Mouse (Mus musculus) Patski (cell line): Measurements from ENCODE around the gene Tctex1d2. TPM values are rescaled to one million over a fixed set of nuclear protein-coding genes. Genes with fewer than 3 reads are reported as not detected.
A peak's percentile ranks its signal among the peaks of the same experiment; 100 is the strongest.

Source experiments
- ATAC-seq: fragments of 100-300 bp; one replicate; pipeline ENCODE4 v1.8.0; 2021
- CTCF ChIA-PET: fragments of 350-600 bp; sonication (Branson Sonifier 250); formaldehyde crosslinking; loops from one replicate; lab custom pipeline; 2022; ENCODE audit warnings: inconsistent platforms; lab: Charles Lee
- POLR2A ChIA-PET: fragments of 350-600 bp; sonication (Branson Sonifier 250); formaldehyde crosslinking; loops from one replicate; lab custom pipeline; 2022; ENCODE audit warnings: antibody characterized with exemption, inconsistent platforms; lab: Charles Lee
- DNase-seq: peaks from one replicate; pipeline ENCODE4 v3.0.0-alpha.2; 2011; ENCODE audit warnings: low read depth, low spot score
- H3K27me3 ChIP-seq: fragments of 371-371 bp; one replicate; pipeline ENCODE4 v1.5.1; 2021
- CTCF ChIP-seq: fragments of 100-300 bp; IDR thresholded peaks from one replicate; pipeline ENCODE4 v1.5.1; 2021
- in situ Hi-C: fragments of 300-500 bp; cut with MboI; formaldehyde crosslinking; loops from 3 replicates; pipeline ENCODE4 v1.11.1; 2018; ENCODE audit warnings: low pct_unique_long_range_greater_than_20kb, mixed read lengths
- polyA plus RNA-seq: library from polyadenylated mRNA; unstranded; gene quantifications from one replicate; pipeline ENCODE4 v1.2.3, GENCODE M21; 2021

Gene Tctex1d2
- polyA plus RNA-seq, result 54.5 TPM

DNA sequence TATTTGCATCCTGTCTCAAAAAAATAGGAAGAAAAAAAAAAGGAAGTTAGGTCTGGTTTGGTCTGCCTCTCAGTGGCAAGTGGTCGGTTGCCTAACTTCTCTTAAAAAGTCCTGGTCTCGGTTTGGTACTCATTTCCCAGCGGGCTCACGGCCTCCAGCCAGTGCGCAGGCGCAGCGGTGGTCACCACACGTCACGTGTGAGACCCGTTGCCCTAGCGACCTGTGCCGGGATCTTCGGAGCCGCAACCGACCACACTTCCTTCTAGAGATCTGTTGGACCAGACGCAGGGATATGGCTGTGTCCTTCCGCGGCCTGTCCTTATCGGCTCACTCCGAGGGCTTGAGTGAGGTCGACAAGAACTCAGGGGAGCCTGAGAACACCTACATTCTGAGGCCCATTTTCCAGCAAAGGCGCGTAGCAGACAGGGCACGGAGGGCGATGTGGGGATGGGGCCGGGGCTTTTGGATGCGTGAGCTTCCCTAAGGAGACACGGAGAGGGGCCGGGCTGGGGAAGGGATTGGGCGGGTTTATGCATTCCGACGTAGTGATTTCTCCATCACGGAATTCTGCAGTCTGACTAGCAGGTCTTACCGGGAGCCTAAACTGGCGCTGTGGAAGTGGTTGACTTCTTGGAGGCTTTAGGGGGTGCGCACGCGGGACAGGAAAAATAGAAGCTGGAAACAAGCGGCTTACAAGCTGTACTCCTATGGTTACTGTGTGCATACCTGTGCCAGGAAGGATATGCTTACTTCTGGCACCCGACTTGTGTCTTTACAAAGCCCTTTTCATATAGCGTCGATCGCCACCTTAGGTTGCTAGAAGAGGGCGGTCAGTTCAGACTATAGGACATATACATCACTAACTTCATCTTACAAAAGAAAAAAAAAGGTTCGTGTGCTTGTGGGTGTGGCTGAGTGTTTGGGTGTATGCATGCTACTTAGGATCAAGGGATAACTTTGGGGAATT, at the start of gene Tctex1d2:
Tctex1d2 (plus strand) TSS at position 186 of the 967 bp plus-strand sequence.
- ATAC-seq, result peak; percentile 79
- peak; percentile 82 for DNase-seq
- TF ChIP-seq CTCF, result no peak
- H3K27me3 ChIP-seq, result no peaks in the 10 kb centered on the region
- CTCF ChIA-PET, result interaction anchor here (1.0 to 1.7 kb wide), 2 partner anchors 10 to 177 kb away, joined by 3 to 4 read pairs; partner anchors contain the start of gene Pcyt1a
- in situ Hi-C loops, result no loop called here
- POLR2A ChIA-PET, result interaction anchor here (0.7 to 2.0 kb wide), 3 partner anchors 9 to 116 kb away, joined by 3 to 6 read pairs (median 4); no protein-coding TSS in a partner anchor

DNA sequence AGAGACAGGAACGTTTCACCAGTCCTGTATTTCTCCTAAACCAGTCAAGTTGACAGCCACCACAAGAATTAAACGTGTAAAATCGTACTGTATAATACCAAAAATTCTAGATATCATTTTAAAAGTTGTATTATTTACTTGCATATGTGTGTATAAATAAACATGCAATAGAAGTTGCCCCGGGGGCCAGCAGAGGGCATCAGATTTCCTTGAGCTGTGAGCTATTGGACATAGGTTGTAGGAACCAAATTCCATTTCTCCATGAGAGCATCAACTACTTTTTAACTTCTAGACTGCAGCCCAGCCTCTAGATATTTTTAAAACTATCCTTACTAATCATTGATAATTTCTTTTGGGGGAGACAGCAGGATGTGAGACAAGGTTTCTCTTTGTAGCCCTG, 48.2 kb upstream of the Tctex1d2 start:
- in situ Hi-C loops, result no loop called here
- DNase-seq (no peak), ATAC-seq (no peak)
- H3K27me3 ChIP-seq, result no peaks in the 10 kb centered on the region
- ChIA-PET CTCF (no interaction called here), POLR2A (no interaction called here)
- TF ChIP-seq CTCF, result peak; percentile 67

DNA sequence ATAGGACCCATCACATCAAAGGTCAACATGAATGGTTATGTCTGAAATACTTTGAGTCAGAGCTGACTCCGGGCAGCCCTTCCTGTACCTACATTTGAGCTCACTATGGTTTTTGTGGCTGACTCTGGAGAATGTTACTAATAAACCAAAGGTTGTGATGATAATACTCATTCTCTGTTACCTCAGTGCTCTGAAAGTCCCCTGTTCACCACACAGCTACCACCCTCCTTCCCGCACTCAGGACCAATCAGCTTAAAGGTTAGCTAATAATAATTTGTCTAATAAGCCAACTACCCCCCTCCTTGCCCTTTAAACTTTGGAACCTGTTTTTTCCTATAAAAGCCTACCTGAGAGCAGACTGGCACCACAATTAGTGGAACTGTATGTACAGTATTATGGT, 39.9 kb upstream of the Tctex1d2 start:
- ChIA-PET CTCF (interaction anchor here (1.4 kb wide), 1 partner anchor 27 kb away, joined by 3 read pairs; no protein-coding TSS in a partner anchor), POLR2A (no interaction called here)
- no peak for TF ChIP-seq CTCF
- in situ Hi-C loops, result loop anchor here (5.0 kb wide), 1 partner anchor 78 kb away; no protein-coding TSS in a partner anchor
- ATAC-seq (no peak), DNase-seq (no peak)
- no peaks in the 10 kb centered on the region for H3K27me3 ChIP-seq

DNA sequence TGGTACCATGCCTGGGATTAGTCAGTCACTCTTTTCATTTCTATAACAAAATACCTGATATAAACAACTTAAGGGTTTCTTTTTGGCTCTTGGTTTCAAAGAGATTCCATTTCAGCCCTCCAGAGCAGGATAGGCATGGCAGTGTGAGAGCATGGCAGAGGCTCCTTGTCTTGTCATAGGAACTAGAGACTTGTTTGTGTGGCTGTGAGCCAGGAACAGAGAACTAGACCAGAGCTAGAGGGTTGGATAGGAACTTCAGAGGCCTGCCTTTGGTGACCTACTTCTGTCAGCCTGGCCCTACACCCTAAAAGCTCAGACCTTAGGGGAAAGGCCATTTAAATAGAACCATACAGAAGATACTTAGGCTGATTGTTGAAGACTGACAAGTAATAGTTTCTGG, 36.6 kb upstream of the Tctex1d2 start:
- in situ Hi-C loops, result no loop called here
- ATAC-seq (no peak), DNase-seq (no peak)
- POLR2A ChIA-PET, result no interaction called here
- TF ChIP-seq CTCF, result no peak
- no peaks in the 10 kb centered on the region for H3K27me3 ChIP-seq
- CTCF ChIA-PET, result no interaction called here

DNA sequence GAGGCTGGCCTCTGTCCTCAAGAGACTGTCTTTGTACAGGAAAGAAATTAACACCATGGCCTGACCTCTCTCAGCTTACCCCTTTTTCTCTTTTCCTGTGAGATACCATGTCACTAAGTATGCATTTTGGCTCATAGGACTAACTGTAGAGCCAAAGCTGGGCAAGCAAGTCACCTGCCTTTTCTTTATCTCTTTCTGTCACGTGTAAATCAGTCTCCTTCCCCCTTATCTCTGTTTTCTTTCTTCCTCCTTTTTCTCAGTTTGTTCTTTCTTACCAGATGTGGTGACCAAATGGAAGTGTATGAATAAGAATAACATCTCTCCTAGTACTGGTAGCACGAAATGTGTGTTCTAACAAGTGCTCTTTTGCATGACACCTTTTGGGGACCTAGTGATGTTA, 34.6 kb upstream of the Tctex1d2 start:
- no peak for DNase-seq
- CTCF ChIA-PET, result no interaction called here
- no peak for ATAC-seq
- in situ Hi-C loops, result no loop called here
- no peaks in the 10 kb centered on the region for H3K27me3 ChIP-seq
- POLR2A ChIA-PET, result no interaction called here
- no peak for TF ChIP-seq CTCF

DNA sequence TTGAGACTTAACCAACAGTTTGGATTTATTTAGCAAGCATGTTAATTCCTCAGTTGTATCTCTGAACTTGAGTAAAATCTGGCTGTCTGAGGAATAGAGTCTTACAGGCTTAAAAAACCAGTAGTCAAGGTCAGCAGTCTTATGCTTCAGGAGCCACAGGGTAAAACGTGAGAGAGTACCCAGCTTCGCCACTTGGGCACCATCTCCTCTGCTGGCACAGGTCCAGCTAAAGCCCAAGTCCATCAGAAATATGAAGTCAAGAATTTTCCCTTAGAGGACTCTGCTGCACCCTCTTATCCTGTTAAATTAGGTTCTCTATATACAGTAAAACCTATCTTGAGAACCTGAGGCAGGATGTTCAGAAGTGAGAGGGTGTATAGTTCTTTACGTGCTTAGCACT, 32.7 kb upstream of the Tctex1d2 start:
- CTCF ChIA-PET, result interaction anchor here (1.1 to 1.6 kb wide), 3 partner anchors 10 to 113 kb away, joined by 3 read pairs; partner anchors contain the start of gene Tm4sf19
- in situ Hi-C loops, result no loop called here
- no peaks in the 10 kb centered on the region for H3K27me3 ChIP-seq
- POLR2A ChIA-PET, result no interaction called here
- no peak for ATAC-seq
- DNase-seq, result no peak
- no peak for TF ChIP-seq CTCF

DNA sequence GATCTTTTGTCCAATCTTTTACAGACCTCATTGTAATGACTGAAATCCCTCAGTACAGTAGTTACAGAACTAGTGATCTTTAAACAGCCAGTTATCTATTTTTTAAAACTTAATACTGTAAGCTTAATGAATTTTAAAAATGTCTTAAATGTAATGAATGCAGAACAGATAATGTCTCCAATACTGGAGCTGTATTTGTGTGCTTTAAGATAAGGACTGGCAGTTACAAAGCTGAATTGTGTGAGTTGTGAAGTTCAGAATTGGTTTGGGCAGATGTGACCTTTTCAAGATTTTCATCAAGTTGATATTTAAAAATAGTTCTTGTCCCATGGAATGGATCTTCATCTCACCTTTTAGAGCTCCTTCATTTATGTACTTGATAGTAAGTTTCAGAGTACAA, 30.5 kb upstream of the Tctex1d2 start:
- DNase-seq (no peak), ATAC-seq (no peak)
- TF ChIP-seq CTCF, result no peak
- CTCF ChIA-PET, result interaction anchor here (0.8 to 2.1 kb wide), 3 partner anchors 8 to 46 kb away, joined by 3 to 6 read pairs (median 3); no protein-coding TSS in a partner anchor
- POLR2A ChIA-PET, result interaction anchor here (0.6 to 1.2 kb wide), 2 partner anchors 27 to 277 kb away, joined by 3 to 4 read pairs; no protein-coding TSS in a partner anchor
- in situ Hi-C loops, result no loop called here
- H3K27me3 ChIP-seq, result no peaks in the 10 kb centered on the region

DNA sequence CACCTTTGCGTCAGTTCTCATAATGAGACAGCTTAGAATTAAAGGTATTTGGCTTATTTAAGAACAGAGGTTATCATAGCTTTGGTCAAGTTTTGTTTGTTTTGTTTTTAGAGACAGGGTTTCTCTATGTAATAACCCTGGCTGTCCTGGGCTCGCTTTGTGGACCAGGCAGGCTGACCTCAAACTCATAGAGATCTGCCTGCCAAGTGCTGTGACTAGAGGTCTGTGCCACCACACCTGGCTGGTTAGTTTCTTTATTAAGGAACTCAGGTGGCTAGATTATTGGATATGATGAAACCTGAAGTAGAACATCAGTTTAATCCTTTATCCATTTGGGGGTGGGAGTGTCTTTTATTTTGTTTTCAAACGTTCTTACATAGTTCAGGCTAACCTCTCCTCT, 29.7 kb upstream of the Tctex1d2 start:
- ChIA-PET CTCF (interaction anchor here (0.8 to 2.1 kb wide), 3 partner anchors 8 to 47 kb away, joined by 3 to 6 read pairs (median 3); no protein-coding TSS in a partner anchor), POLR2A (interaction anchor here (1.2 kb wide), 1 partner anchor 27 kb away, joined by 4 read pairs; no protein-coding TSS in a partner anchor)
- ATAC-seq (no peak), DNase-seq (no peak)
- no peaks in the 10 kb centered on the region for H3K27me3 ChIP-seq
- in situ Hi-C loops, result no loop called here
- TF ChIP-seq CTCF, result no peak

DNA sequence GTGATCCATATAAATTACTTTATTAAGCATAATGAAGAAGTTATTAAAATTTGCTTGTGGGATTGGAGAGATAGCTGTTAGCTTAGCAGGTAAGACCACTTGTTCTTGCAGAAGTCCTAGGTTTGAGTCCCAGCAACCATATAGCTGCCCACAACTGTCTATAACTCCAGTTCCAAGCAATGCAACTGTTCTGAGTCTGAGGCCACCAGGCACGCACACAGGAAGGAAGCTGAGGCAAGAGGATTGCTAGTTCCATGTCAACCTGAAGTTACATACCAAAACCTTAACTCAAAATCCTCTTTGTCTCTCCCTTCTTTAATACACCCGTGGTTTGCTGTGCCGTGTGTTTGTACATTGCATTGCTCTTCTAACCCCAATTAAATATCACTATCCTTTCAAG, 28.6 kb upstream of the Tctex1d2 start:
- POLR2A ChIA-PET, result no interaction called here
- CTCF ChIA-PET, result no interaction called here
- DNase-seq (no peak), ATAC-seq (no peak)
- in situ Hi-C loops, result no loop called here
- TF ChIP-seq CTCF, result no peak
- no peaks in the 10 kb centered on the region for H3K27me3 ChIP-seq

DNA sequence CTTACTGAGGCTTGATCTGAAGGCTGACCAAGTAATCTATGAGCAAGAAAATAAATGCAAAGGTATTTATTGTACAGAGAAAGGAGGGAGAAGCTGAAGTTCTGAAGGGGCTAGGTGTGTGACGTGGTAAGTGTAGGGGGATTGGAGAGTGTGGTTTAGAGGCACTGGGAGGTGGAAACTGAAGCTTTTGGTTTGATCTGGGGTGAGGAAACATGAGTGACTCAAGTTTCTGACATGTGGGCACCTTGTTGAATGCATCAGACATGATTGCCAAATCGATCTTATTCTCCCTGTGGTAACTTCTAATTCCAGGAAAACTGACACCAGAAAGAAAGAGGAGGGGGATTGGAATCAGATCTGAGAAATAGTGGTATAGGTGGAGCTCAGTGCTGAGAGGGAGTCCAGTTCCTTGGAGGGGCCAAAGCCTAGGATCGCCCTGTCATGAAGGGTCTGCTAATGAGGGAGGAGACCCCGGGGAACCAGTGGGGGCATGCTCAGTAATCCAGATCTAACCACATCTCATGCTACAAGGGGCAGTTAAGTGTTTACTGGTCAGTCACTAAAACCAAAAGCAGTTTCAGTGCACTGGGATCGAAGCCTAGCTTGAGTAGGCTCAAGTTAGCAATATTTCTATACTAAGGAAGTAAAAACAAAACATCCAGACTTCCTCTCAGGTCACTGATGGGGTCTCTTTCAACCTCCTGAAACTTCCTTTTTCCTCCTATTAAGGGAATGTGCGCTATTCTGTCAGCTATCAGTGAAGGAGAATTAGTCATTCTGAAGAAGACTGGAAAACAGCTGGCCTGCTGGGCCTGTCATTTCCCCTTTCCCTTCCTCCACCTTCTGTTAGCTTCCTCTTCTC, 23.6 kb upstream of the Tctex1d2 start:
- TF ChIP-seq CTCF, result no peak
- DNase-seq (peak; percentile 12), ATAC-seq (peak; percentile 39)
- in situ Hi-C loops, result no loop called here
- no peaks in the 10 kb centered on the region for H3K27me3 ChIP-seq
- CTCF ChIA-PET, result no interaction called here
- POLR2A ChIA-PET, result interaction anchor here (0.6 to 1.1 kb wide), 2 partner anchors 37 to 65 kb away, joined by 3 read pairs; no protein-coding TSS in a partner anchor
